Mouse (Mus musculus): ENCODE data around the gene Mapkapk2. TPM values are rescaled to one million over a fixed set of nuclear protein-coding genes. Genes with fewer than 3 reads are reported as not detected.

Mapkapk2 gene
- polyA plus RNA-seq, 1 experiment from 2014 or later = 44.4 TPM

- H3K27ac ChIP-seq (replicated peaks) = no peak overlapping the region
- H3K4me1 ChIP-seq = peaks cover 62% of the 10 kb centered on the region
- H3K27me3 ChIP-seq = no peaks in the 10 kb centered on the region
- no peak overlapping the region for H3K9ac ChIP-seq
- H3K36me3 ChIP-seq = no peaks in the 10 kb centered on the region
- no peak overlapping the region for H3K4me3 ChIP-seq (replicated peaks)
- WGBS = 62% methylated on average over 4 of the region's 4 CpGs
- no peaks in the 10 kb centered on the region for H3K9me3 ChIP-seq (replicated peaks)
- H3K4me2 ChIP-seq (replicated peaks) = no peak overlapping the region
- ATAC-seq (ENCODE audit: insufficient number of reproducible peaks, low FRiP score, low TSS enrichment, low read depth) = no peak
These were observed 17.9 kb downstream of the Mapkapk2 start for GRCm38 (mm10) chr1:131079762-131080161.

GRCm38 (mm10) chr1:131078761-131079330 is 18.8 kb downstream of the Mapkapk2 start:
- Histone ChIP-seq H3K4me1 (peaks cover 62% of the 10 kb centered on the region), H3K27me3 (no peaks in the 10 kb centered on the region), H3K27ac (replicated peaks) (peak overlapping the region; percentile 52), H3K4me2 (replicated peaks) (no peak overlapping the region), H3K9ac (no peak overlapping the region), H3K4me3 (replicated peaks) (no peak overlapping the region), H3K36me3 (no peaks in the 10 kb centered on the region), H3K9me3 (replicated peaks) (no peaks in the 10 kb centered on the region)
- peak; percentile 84 for ATAC-seq (ENCODE audit: insufficient number of reproducible peaks, low FRiP score, low TSS enrichment, low read depth)
- 39% methylated on average over 3 of the region's 3 CpGs for WGBS

GRCm38 (mm10) chr1:131075098-131075791 is 22.4 kb downstream of the Mapkapk2 start:
- WGBS = 90% methylated on average over 7 of the region's 7 CpGs

GRCm38 (mm10) chr1:131074524-131074938 is 23.1 kb downstream of the Mapkapk2 start:
- ATAC-seq (ENCODE audit: insufficient number of reproducible peaks, low FRiP score, low TSS enrichment, low read depth) = peak; percentile 36; the same call in 1 of the 2 replicates
- Histone ChIP-seq H3K9me3 (replicated peaks) (no peaks in the 10 kb centered on the region), H3K4me1 (peaks cover 44% of the 10 kb centered on the region), H3K4me2 (replicated peaks) (no peak overlapping the region), H3K4me3 (replicated peaks) (no peak overlapping the region), H3K9ac (no peak overlapping the region), H3K36me3 (no peaks in the 10 kb centered on the region), H3K27me3 (no peaks in the 10 kb centered on the region), H3K27ac (replicated peaks) (peak overlapping the region; percentile 48)
- 53% methylated on average over 8 of the region's 8 CpGs for WGBS

More at GRCm38 (mm10) chr1:131075098-131075791, 22.4 kb downstream of the Mapkapk2 start:
- H3K9me3 ChIP-seq (replicated peaks) = no peaks in the 10 kb centered on the region
- H3K9ac ChIP-seq = no peak overlapping the region
- no peak overlapping the region for H3K27ac ChIP-seq (replicated peaks)
- ATAC-seq (ENCODE audit: insufficient number of reproducible peaks, low FRiP score, low TSS enrichment, low read depth) = no peak
- H3K4me3 ChIP-seq (replicated peaks) = no peak overlapping the region
- peaks cover 49% of the 10 kb centered on the region for H3K4me1 ChIP-seq
- no peaks in the 10 kb centered on the region for H3K36me3 ChIP-seq
- H3K27me3 ChIP-seq = no peaks in the 10 kb centered on the region
- no peak overlapping the region for H3K4me2 ChIP-seq (replicated peaks)

- WGBS = 85% methylated on average over 7 of the region's 7 CpGs
These were observed 25.1 kb downstream of the Mapkapk2 start for GRCm38 (mm10) chr1:131072376-131072990.

GRCm38 (mm10) chr1:131069010-131069409 is 28.6 kb downstream of the Mapkapk2 start:
- whole genome bisulfite sequencing = 70% methylated on average over 7 of the region's 7 CpGs
- Histone ChIP-seq H3K9me3 (replicated peaks) (no peaks in the 10 kb centered on the region), H3K4me1 (peaks cover 14% of the 10 kb centered on the region), H3K9ac (no peak overlapping the region), H3K4me2 (replicated peaks) (no peak overlapping the region), H3K36me3 (no peaks in the 10 kb centered on the region), H3K27ac (replicated peaks) (no peak overlapping the region), H3K4me3 (replicated peaks) (no peak overlapping the region), H3K27me3 (no peaks in the 10 kb centered on the region)
- ATAC-seq (ENCODE audit: insufficient number of reproducible peaks, low FRiP score, low TSS enrichment, low read depth) = no peak

More at GRCm38 (mm10) chr1:131072376-131072990, 25.1 kb downstream of the Mapkapk2 start:
- no peaks in the 10 kb centered on the region for H3K27me3 ChIP-seq
- H3K4me3 ChIP-seq (replicated peaks) = no peak overlapping the region
- H3K36me3 ChIP-seq = no peaks in the 10 kb centered on the region
- no peak overlapping the region for H3K4me2 ChIP-seq (replicated peaks)
- no peak overlapping the region for H3K9ac ChIP-seq
- no peak overlapping the region for H3K27ac ChIP-seq (replicated peaks)
- H3K9me3 ChIP-seq (replicated peaks) = no peaks in the 10 kb centered on the region
- peaks cover 29% of the 10 kb centered on the region for H3K4me1 ChIP-seq
- ATAC-seq (ENCODE audit: insufficient number of reproducible peaks, low FRiP score, low TSS enrichment, low read depth) = no peak

- Histone ChIP-seq H3K4me3 (replicated peaks) (no peak overlapping the region), H3K27ac (replicated peaks) (no peak overlapping the region), H3K9me3 (replicated peaks) (no peaks in the 10 kb centered on the region), H3K4me2 (replicated peaks) (no peak overlapping the region), H3K9ac (no peak overlapping the region), H3K27me3 (no peaks in the 10 kb centered on the region), H3K36me3 (no peaks in the 10 kb centered on the region), H3K4me1 (peaks cover 17% of the 10 kb centered on the region)
- WGBS = 89% methylated on average over 10 of the region's 10 CpGs
- no peak for ATAC-seq (ENCODE audit: insufficient number of reproducible peaks, low FRiP score, low TSS enrichment, low read depth)
These were observed 29.5 kb downstream of the Mapkapk2 start for GRCm38 (mm10) chr1:131068011-131068727.

- Histone ChIP-seq H3K27ac (replicated peaks) (peak overlapping the region; percentile 65), H3K9ac (no peak overlapping the region), H3K4me2 (replicated peaks) (no peak overlapping the region), H3K9me3 (replicated peaks) (no peaks in the 10 kb centered on the region), H3K36me3 (no peaks in the 10 kb centered on the region), H3K4me3 (replicated peaks) (no peak overlapping the region), H3K27me3 (no peaks in the 10 kb centered on the region), H3K4me1 (peaks cover 47% of the 10 kb centered on the region)
- 0 out of 2 replicates have a peak, but pooled peaks have one; percentile 59 for ATAC-seq (ENCODE audit: insufficient number of reproducible peaks, low FRiP score, low TSS enrichment, low read depth)
- 50% methylated on average over 6 of the region's 6 CpGs for WGBS
These were observed 33.4 kb downstream of the Mapkapk2 start for GRCm38 (mm10) chr1:131064202-131064601.

GRCm38 (mm10) chr1:131062821-131063220 is 34.8 kb downstream of the Mapkapk2 start:
- Histone ChIP-seq H3K27ac (replicated peaks) (peak overlapping the region; percentile 8; the same call in 1 of the 2 replicates), H3K4me2 (replicated peaks) (no peak overlapping the region), H3K36me3 (peaks cover 4% of the 10 kb centered on the region), H3K9ac (no peak overlapping the region), H3K27me3 (no peaks in the 10 kb centered on the region), H3K9me3 (replicated peaks) (no peaks in the 10 kb centered on the region), H3K4me1 (peaks cover 51% of the 10 kb centered on the region), H3K4me3 (replicated peaks) (no peak overlapping the region)
- peak; percentile 58 for ATAC-seq (ENCODE audit: insufficient number of reproducible peaks, low FRiP score, low TSS enrichment, low read depth)
- WGBS = 53% methylated on average over 6 of the region's 6 CpGs

GRCm38 (mm10) chr1:131061740-131062254 is 35.8 kb downstream of the Mapkapk2 start:
- Histone ChIP-seq H3K27ac (replicated peaks) (no peak overlapping the region), H3K4me2 (replicated peaks) (no peak overlapping the region), H3K4me1 (peaks cover 51% of the 10 kb centered on the region), H3K4me3 (replicated peaks) (no peak overlapping the region), H3K9ac (no peak overlapping the region), H3K36me3 (peaks cover 14% of the 10 kb centered on the region), H3K27me3 (no peaks in the 10 kb centered on the region), H3K9me3 (replicated peaks) (no peaks in the 10 kb centered on the region)
- ATAC-seq (ENCODE audit: insufficient number of reproducible peaks, low FRiP score, low TSS enrichment, low read depth) = no peak
- 76% methylated on average over 7 of the region's 7 CpGs for WGBS
